Mouse (Mus musculus): ENCODE measurements around the gene Nell2. TPM values are rescaled to one million over a fixed set of nuclear protein-coding genes. Genes with fewer than 3 reads are reported as not detected.

The Nell2 gene
- polyA plus RNA-seq, 2 experiments, result 0.20 TPM

GRCm38 (mm10) chr15:95482002-95482401 is 46.4 kb downstream of the Nell2 start:
- Histone ChIP-seq H3K27me3 (ENCODE audit: control insufficient read depth, insufficient read depth, low read length) (no peaks in the 10 kb centered on the region), H3K4me3 (ENCODE audit: insufficient read depth in 1 of 2, low read depth in 2 of 2, low read length in 2 of 2) (no peak overlapping the region), H3K4me1 (replicated peaks; ENCODE audit: control insufficient read depth in 2 of 2, insufficient read depth in 2 of 2, low read length in 1 of 2) (no peaks in the 10 kb centered on the region), H3K4me2 (ENCODE audit: low read depth) (no peak overlapping the region), H3K27ac (no peak overlapping the region), H3K9ac (replicated peaks) (no peak overlapping the region), H3K36me3 (replicated peaks; ENCODE audit: control insufficient read depth, insufficient read depth, low read depth) (no peaks in the 10 kb centered on the region), H3K9me3 (ENCODE audit: control insufficient read depth, low read length) (no peaks in the 10 kb centered on the region)
- TF ChIP-seq CTCF (IDR thresholded peaks at IDR 0.05; ENCODE audit: low read depth) (no peak), EP300 (IDR thresholded peaks at IDR 0.05; ENCODE audit: low read depth) (no peak)
- WGBS (ENCODE audit: insufficient replicate concordance), result 65% methylated on average over 9 of the region's 9 CpGs
- DNase-seq (ENCODE audit: low read depth in 3 of 3, low spot score in 3 of 3) (no peak), ATAC-seq (ENCODE audit: insufficient read depth) (no peak)

DNA sequence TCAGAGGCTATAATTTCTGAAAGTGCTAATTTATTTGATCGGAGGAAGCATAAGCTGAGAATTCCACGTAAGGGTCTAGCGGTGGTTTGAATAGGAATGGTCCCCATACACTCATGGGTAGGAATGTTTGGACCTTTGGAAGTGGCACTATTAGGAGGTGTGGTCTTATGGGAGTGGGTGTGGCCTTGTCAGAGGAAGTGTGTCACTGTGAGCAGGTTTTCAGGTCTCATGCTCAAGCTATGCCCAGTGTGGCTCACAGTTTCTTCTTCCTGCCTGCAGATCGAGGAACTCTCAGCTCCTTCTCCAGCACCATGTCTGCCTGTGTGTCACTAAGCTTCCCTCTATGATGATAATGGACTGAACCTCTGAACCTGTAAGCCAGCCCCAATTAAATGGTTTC is 46.8 kb downstream of the Nell2 start:
- no peak for TF ChIP-seq EP300 (IDR thresholded peaks at IDR 0.05; ENCODE audit: low read depth)
- Histone ChIP-seq H3K9ac (replicated peaks) (no peak overlapping the region), H3K27me3 (ENCODE audit: control insufficient read depth, insufficient read depth, low read length) (no peaks in the 10 kb centered on the region), H3K4me3 (ENCODE audit: insufficient read depth in 1 of 2, low read depth in 2 of 2, low read length in 2 of 2) (no peak overlapping the region), H3K4me2 (ENCODE audit: low read depth) (no peak overlapping the region), H3K27ac (no peak overlapping the region), H3K4me1 (replicated peaks; ENCODE audit: control insufficient read depth in 2 of 2, insufficient read depth in 2 of 2, low read length in 1 of 2) (no peaks in the 10 kb centered on the region), H3K9me3 (ENCODE audit: control insufficient read depth, low read length) (no peaks in the 10 kb centered on the region), H3K36me3 (replicated peaks; ENCODE audit: control insufficient read depth, insufficient read depth, low read depth) (no peaks in the 10 kb centered on the region)
- ATAC-seq (ENCODE audit: insufficient read depth) (no peak), DNase-seq (ENCODE audit: low read depth in 3 of 3, low spot score in 3 of 3) (no peak)
- 66% methylated on average over 4 of the region's 4 CpGs for WGBS (ENCODE audit: insufficient replicate concordance)

- Histone ChIP-seq H3K36me3 (replicated peaks; ENCODE audit: control insufficient read depth, insufficient read depth, low read depth) (no peaks in the 10 kb centered on the region), H3K9ac (replicated peaks) (no peak overlapping the region), H3K4me3 (ENCODE audit: insufficient read depth in 1 of 2, low read depth in 2 of 2, low read length in 2 of 2) (no peak overlapping the region), H3K4me2 (ENCODE audit: low read depth) (no peak overlapping the region), H3K27ac (no peak overlapping the region), H3K27me3 (ENCODE audit: control insufficient read depth, insufficient read depth, low read length) (no peaks in the 10 kb centered on the region), H3K9me3 (ENCODE audit: control insufficient read depth, low read length) (no peaks in the 10 kb centered on the region; the same call in 1 of the 2 replicates), H3K4me1 (replicated peaks; ENCODE audit: control insufficient read depth in 2 of 2, insufficient read depth in 2 of 2, low read length in 1 of 2) (no peaks in the 10 kb centered on the region)
- 65% methylated on average over 3 of the region's 3 CpGs for WGBS (ENCODE audit: insufficient replicate concordance)
- TF ChIP-seq EP300 (IDR thresholded peaks at IDR 0.05; ENCODE audit: low read depth) (no peak), CTCF (IDR thresholded peaks at IDR 0.05; ENCODE audit: low read depth) (no peak)
- ATAC-seq (ENCODE audit: insufficient read depth), result no peak
- DNase-seq (ENCODE audit: low read depth in 3 of 3, low spot score in 3 of 3), result no peak
These were observed 51.9 kb downstream of the Nell2 start for GRCm38 (mm10) chr15:95476440-95476839.

DNA sequence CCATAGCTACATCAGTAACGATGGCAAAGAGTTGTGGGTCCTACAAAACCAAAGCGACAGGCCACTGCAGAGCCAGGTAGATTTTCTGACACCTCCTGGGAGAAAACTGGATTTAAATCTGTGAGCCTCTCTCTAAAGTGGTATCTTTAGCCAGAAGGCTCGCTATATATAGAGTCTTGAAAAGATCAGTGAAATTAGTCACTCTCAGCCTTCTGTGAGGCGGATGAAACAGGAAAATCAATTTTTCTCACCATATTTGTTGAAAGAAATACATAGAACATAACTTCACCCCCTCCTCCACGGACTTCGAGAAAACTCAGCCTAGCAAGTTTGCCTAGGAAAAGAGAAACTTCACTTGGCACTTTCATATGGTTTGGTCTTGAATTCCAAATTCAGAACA is 54.4 kb downstream of the Nell2 start:
- WGBS (ENCODE audit: insufficient replicate concordance), result 59% methylated on average over 6 of the region's 6 CpGs
- Histone ChIP-seq H3K4me2 (ENCODE audit: low read depth) (no peak overlapping the region), H3K4me3 (ENCODE audit: insufficient read depth in 1 of 2, low read depth in 2 of 2, low read length in 2 of 2) (no peak overlapping the region), H3K9me3 (ENCODE audit: control insufficient read depth, low read length) (no peaks in the 10 kb centered on the region; the same call in 1 of the 2 replicates), H3K9ac (replicated peaks) (no peak overlapping the region), H3K27ac (no peak overlapping the region), H3K36me3 (replicated peaks; ENCODE audit: control insufficient read depth, insufficient read depth, low read depth) (no peaks in the 10 kb centered on the region), H3K4me1 (replicated peaks; ENCODE audit: control insufficient read depth in 2 of 2, insufficient read depth in 2 of 2, low read length in 1 of 2) (no peaks in the 10 kb centered on the region), H3K27me3 (ENCODE audit: control insufficient read depth, insufficient read depth, low read length) (no peaks in the 10 kb centered on the region)
- TF ChIP-seq CTCF (IDR thresholded peaks at IDR 0.05; ENCODE audit: low read depth) (no peak), EP300 (IDR thresholded peaks at IDR 0.05; ENCODE audit: low read depth) (no peak)
- no peak for ATAC-seq (ENCODE audit: insufficient read depth)
- no peak for DNase-seq (ENCODE audit: low read depth in 3 of 3, low spot score in 3 of 3)

GRCm38 (mm10) chr15:95467195-95467594 is 61.2 kb downstream of the Nell2 start:
- no peak for ATAC-seq (ENCODE audit: insufficient read depth)

More at GRCm38 (mm10) chr15:95467195-95467594, 61.2 kb downstream of the Nell2 start:
- Histone ChIP-seq H3K4me3 (ENCODE audit: insufficient read depth in 1 of 2, low read depth in 2 of 2, low read length in 2 of 2) (no peak overlapping the region), H3K4me1 (replicated peaks; ENCODE audit: control insufficient read depth in 2 of 2, insufficient read depth in 2 of 2, low read length in 1 of 2) (no peaks in the 10 kb centered on the region), H3K36me3 (replicated peaks; ENCODE audit: control insufficient read depth, insufficient read depth, low read depth) (no peaks in the 10 kb centered on the region), H3K4me2 (ENCODE audit: low read depth) (no peak overlapping the region), H3K9me3 (ENCODE audit: control insufficient read depth, low read length) (no peaks in the 10 kb centered on the region), H3K9ac (replicated peaks) (no peak overlapping the region), H3K27me3 (ENCODE audit: control insufficient read depth, insufficient read depth, low read length) (no peaks in the 10 kb centered on the region), H3K27ac (no peak overlapping the region)
- TF ChIP-seq EP300 (IDR thresholded peaks at IDR 0.05; ENCODE audit: low read depth) (no peak), CTCF (IDR thresholded peaks at IDR 0.05; ENCODE audit: low read depth) (no peak)
- DNase-seq (ENCODE audit: low read depth in 3 of 3, low spot score in 3 of 3), result no peak
- WGBS (ENCODE audit: insufficient replicate concordance), result 21% methylated on average over 6 of the region's 6 CpGs
